ENCODE assay signal across 16 mouse cellular contexts in the genomic region with DNA sequence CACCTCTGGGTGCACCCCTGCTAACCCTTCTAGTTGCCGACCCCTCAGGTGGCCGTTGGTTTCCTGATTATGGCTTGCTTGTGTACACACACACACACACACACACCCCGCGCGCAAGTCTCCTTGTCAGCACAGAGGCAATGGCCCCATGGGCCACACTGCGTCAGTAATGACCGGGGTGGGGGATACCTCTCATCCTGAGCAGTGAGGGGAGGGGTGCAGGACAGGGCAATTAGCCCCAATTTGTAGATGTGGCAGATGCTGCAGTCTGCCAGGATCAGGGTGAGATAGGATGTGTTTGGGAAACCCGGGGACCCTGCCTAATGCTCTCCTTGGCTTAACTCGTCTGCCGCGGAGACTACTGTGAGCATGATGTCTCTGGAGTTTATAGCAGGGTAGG. TPM values are rescaled to one million over a fixed set of nuclear protein-coding genes. Genes with fewer than 3 reads are reported as not detected.
DNase-seq lines count a peak whose midpoint lies in the region; ATAC-seq lines count a peak whose summit lies in the region.
"Had no signal": no experiment of that assay in that cellular context is flagged by ENCODE, and none has a peak within 500 bp of the region (broad histone marks: within the 10 kb centered on the region; RNA-seq: fewer than 3 reads in every experiment).

No protein-coding gene starts in this region.

- intact Hi-C loops in heart, postnatal 14 days (cut with DNase I) = no loop called here

- no peak overlapping the region for H3K4me3 ChIP-seq in heart, embryonic 11.5 days (ENCODE audit: low read depth, low read length)
- no peak overlapping the region for H3K4me3 ChIP-seq in limb, embryonic 13.5 days
- no peak overlapping the region for H3K4me3 ChIP-seq in limb, embryonic 10.5 days
- no peak overlapping the region for H3K4me3 ChIP-seq in neural tube, embryonic 11.5 days (ENCODE audit: low read depth, low read length)
- H3K4me3 ChIP-seq: forebrain, embryonic 10.5 days; megakaryocyte, embryonic 14.5 days had no signal

- 0 out of 2 replicates have a peak, but pooled peaks have one; percentile 16 for ATAC-seq in heart, embryonic 11.5 days (replicated peaks; ENCODE audit: insufficient number of reproducible peaks, low FRiP score, low TSS enrichment)
- ATAC-seq in limb, embryonic 13.5 days (ENCODE audit: low FRiP score, low read depth) = 0 out of 2 replicates have a peak, but pooled peaks have one; percentile 16
- ATAC-seq in neural tube, embryonic 11.5 days (ENCODE audit: insufficient read depth, low FRiP score, low TSS enrichment) = peak; percentile 21; the same call in 1 of the 2 replicates
- ATAC-seq: inflammation-experienced regulatory T-cells, adult 6 months; lung, postnatal 0 days had no signal

- DNase-seq in heart, postnatal 14 days = no peak
- DNase-seq in limb, embryonic 10.5 days (ENCODE audit: low spot score) = no peak
- DNase-seq in neural tube, embryonic 11.5 days (ENCODE audit: low spot score) = no peak
- DNase-seq in neural tube, embryonic 10.5 days (ENCODE audit: extremely low spot score, low spot score) = no peak
- DNase-seq in embryo, embryonic 9.5 days (ENCODE audit: extremely low spot score) = no peak
- DNase-seq: adrenal gland, adult 2 months; cerebellum, adult 11 months; kidney, postnatal 36 days; right cerebral cortex, postnatal 25 days had no signal

- H3K4me1 ChIP-seq in heart, embryonic 11.5 days (ENCODE audit: control insufficient read depth, insufficient read depth, low read length) = peaks cover 3% of the 10 kb centered on the region
- peaks cover 4% of the 10 kb centered on the region; the same call in 1 of the 2 replicates for H3K4me1 ChIP-seq in limb, embryonic 13.5 days
- H3K4me1 ChIP-seq in limb, embryonic 10.5 days = peaks cover 16% of the 10 kb centered on the region
- no peaks in the 10 kb centered on the region for H3K4me1 ChIP-seq in neural tube, embryonic 11.5 days (ENCODE audit: control insufficient read depth, insufficient read depth, low read length)

- H3K27me3 ChIP-seq in heart, embryonic 11.5 days (ENCODE audit: control insufficient read depth, insufficient read depth, low read length) = peaks cover 18% of the 10 kb centered on the region
- peaks cover 37% of the 10 kb centered on the region for H3K27me3 ChIP-seq in limb, embryonic 13.5 days
- H3K27me3 ChIP-seq in limb, embryonic 10.5 days (ENCODE audit: low read depth, poor library complexity, severe bottlenecking) = peaks cover 44% of the 10 kb centered on the region
- H3K27me3 ChIP-seq in neural tube, embryonic 11.5 days (ENCODE audit: control insufficient read depth, insufficient read depth, low read length) = peaks cover 13% of the 10 kb centered on the region

- H3K9me3 ChIP-seq in heart, embryonic 11.5 days (replicated peaks; ENCODE audit: control insufficient read depth, low read length) = no peaks in the 10 kb centered on the region
- no peaks in the 10 kb centered on the region for H3K9me3 ChIP-seq in limb, embryonic 13.5 days
- H3K9me3 ChIP-seq in limb, embryonic 10.5 days (replicated peaks) = no peaks in the 10 kb centered on the region
- H3K9me3 ChIP-seq in neural tube, embryonic 11.5 days (ENCODE audit: control insufficient read depth, low read length) = no peaks in the 10 kb centered on the region
- H3K9me3 ChIP-seq: forebrain, embryonic 10.5 days; megakaryocyte, embryonic 14.5 days had no signal

- peaks cover 32% of the 10 kb centered on the region for H3K36me3 ChIP-seq in heart, embryonic 11.5 days (ENCODE audit: control insufficient read depth, insufficient read depth, low read length)
- H3K36me3 ChIP-seq in limb, embryonic 13.5 days = peaks cover 48% of the 10 kb centered on the region
- H3K36me3 ChIP-seq in limb, embryonic 10.5 days = peaks cover 50% of the 10 kb centered on the region
- H3K36me3 ChIP-seq in neural tube, embryonic 11.5 days (ENCODE audit: control insufficient read depth, insufficient read depth, low read length) = peaks cover 18% of the 10 kb centered on the region

- H3K27ac ChIP-seq in heart, embryonic 11.5 days (ENCODE audit: low read depth, low read length) = no peak overlapping the region
- H3K27ac ChIP-seq in limb, embryonic 13.5 days = no peak overlapping the region
- H3K27ac ChIP-seq in limb, embryonic 10.5 days = no peak overlapping the region
- H3K27ac ChIP-seq in neural tube, embryonic 11.5 days (ENCODE audit: low read depth, low read length) = no peak overlapping the region
- H3K27ac ChIP-seq: forebrain, embryonic 10.5 days had no signal

- no peak overlapping the region for H3K4me2 ChIP-seq in heart, embryonic 11.5 days
- no peak overlapping the region for H3K4me2 ChIP-seq in limb, embryonic 13.5 days (replicated peaks)
- no peak overlapping the region for H3K4me2 ChIP-seq in neural tube, embryonic 11.5 days (ENCODE audit: low read depth)

- no peak overlapping the region for H3K9ac ChIP-seq in heart, embryonic 11.5 days (ENCODE audit: low read depth, low read length)
- H3K9ac ChIP-seq in limb, embryonic 13.5 days = peak overlapping the region; percentile 8; the same call in 1 of the 2 replicates
- H3K9ac ChIP-seq in neural tube, embryonic 11.5 days (ENCODE audit: low read length) = no peak overlapping the region

- 48% methylated on average over 11 of the region's 11 CpGs for WGBS in heart, embryonic 11.5 days (ENCODE audit: insufficient replicate concordance)
- WGBS in limb, embryonic 13.5 days = 50% methylated on average over 11 of the region's 11 CpGs
- WGBS in limb, embryonic 10.5 days = 55% methylated on average over 11 of the region's 11 CpGs
- 67% methylated on average over 11 of the region's 11 CpGs for WGBS in neural tube, embryonic 11.5 days

RNA-seq across cellular contexts. Expression of gene Samd11, which starts 5.9 kb away (rescaled TPM):
- 4.3 TPM in 2 replicates for polyA plus RNA-seq in heart, embryonic 11.5 days (2014; fragmentation: Nextera tagmentation; extraction: Ambion mirVana)
- total RNA-seq in heart, postnatal 14 days (2021) = under 1 TPM; 0.22 TPM
- 0.42 and 0.47 TPM in 2 replicates for polyA plus RNA-seq in limb, embryonic 13.5 days (2015; fragmentation: Nextera tagmentation; extraction: Ambion mirVana)
- polyA plus RNA-seq in limb, embryonic 10.5 days (2016; fragmentation: Nextera tagmentation; extraction: Ambion mirVana) = 0.59 and 1.1 TPM in 2 replicates
- 1.4 and 2.6 TPM in 2 replicates for polyA plus RNA-seq in neural tube, embryonic 11.5 days (2014; fragmentation: Nextera tagmentation; extraction: Ambion mirVana)
- total RNA-seq: gastrocnemius, adult 18-20 months had no signal

RNA-seq across cellular contexts. Expression of gene Noc2l, which starts 13.8 kb away (rescaled TPM):
- 47.8 and 50.4 TPM in 2 replicates for polyA plus RNA-seq in heart, embryonic 11.5 days (2014; fragmentation: Nextera tagmentation; extraction: Ambion mirVana)
- 10 to 100 TPM; 20.0 to 22.3 TPM for total RNA-seq in heart, postnatal 14 days (2021)
- 68.8 and 71.5 TPM in 2 replicates for polyA plus RNA-seq in limb, embryonic 13.5 days (2015; fragmentation: Nextera tagmentation; extraction: Ambion mirVana)
- polyA plus RNA-seq in limb, embryonic 10.5 days (2016; fragmentation: Nextera tagmentation; extraction: Ambion mirVana) = 103 and 141 TPM in 2 replicates
- polyA plus RNA-seq in neural tube, embryonic 11.5 days (2014; fragmentation: Nextera tagmentation; extraction: Ambion mirVana) = 75.3 and 77.4 TPM in 2 replicates

RNA-seq across cellular contexts. Expression of gene Plekhn1, which starts 14.9 kb away (rescaled TPM):
- 8.7 and 12.2 TPM in 2 replicates for polyA plus RNA-seq in heart, embryonic 11.5 days (2014; fragmentation: Nextera tagmentation; extraction: Ambion mirVana)
- 10 to 100 TPM in 1 of 2 experiments, 1 to 10 TPM in 1; 9.3 to 11.0 TPM for total RNA-seq in heart, postnatal 14 days (2021)
- polyA plus RNA-seq in limb, embryonic 13.5 days (2015; fragmentation: Nextera tagmentation; extraction: Ambion mirVana) = 24.6 and 24.9 TPM in 2 replicates
- polyA plus RNA-seq in limb, embryonic 10.5 days (2016; fragmentation: Nextera tagmentation; extraction: Ambion mirVana) = 24.2 and 25.2 TPM in 2 replicates
- 20.4 and 21.6 TPM in 2 replicates for polyA plus RNA-seq in neural tube, embryonic 11.5 days (2014; fragmentation: Nextera tagmentation; extraction: Ambion mirVana)

RNA-seq across cellular contexts. Expression of gene Perm1, which starts 33.9 kb away (rescaled TPM):
- 0.58 and 0.72 TPM in 2 replicates for polyA plus RNA-seq in heart, embryonic 11.5 days (2014; fragmentation: Nextera tagmentation; extraction: Ambion mirVana)
- total RNA-seq in heart, postnatal 14 days (2021) = 100 to 1,000 TPM; 178 to 193 TPM
- 0.59 and 0.66 TPM in 2 replicates for polyA plus RNA-seq in limb, embryonic 13.5 days (2015; fragmentation: Nextera tagmentation; extraction: Ambion mirVana)
- polyA plus RNA-seq in limb, embryonic 10.5 days (2016; fragmentation: Nextera tagmentation; extraction: Ambion mirVana) = 0.18 and 0.29 TPM in 2 replicates
- 0.57 and 0.85 TPM in 2 replicates for polyA plus RNA-seq in neural tube, embryonic 11.5 days (2014; fragmentation: Nextera tagmentation; extraction: Ambion mirVana)

RNA-seq across cellular contexts. Expression of gene AW011738, which starts 46.5 kb away (rescaled TPM):
- polyA plus RNA-seq in heart, embryonic 11.5 days (2014; fragmentation: Nextera tagmentation; extraction: Ambion mirVana) = 0.70 and 1.0 TPM in 2 replicates
- total RNA-seq in heart, postnatal 14 days (2021) = 1 to 10 TPM; 5.5 to 6.3 TPM
- polyA plus RNA-seq in limb, embryonic 13.5 days (2015; fragmentation: Nextera tagmentation; extraction: Ambion mirVana) = 2.0 and 2.3 TPM in 2 replicates
- 1.1 and 1.2 TPM in 2 replicates for polyA plus RNA-seq in limb, embryonic 10.5 days (2016; fragmentation: Nextera tagmentation; extraction: Ambion mirVana)
- 1.5 and 1.8 TPM in 2 replicates for polyA plus RNA-seq in neural tube, embryonic 11.5 days (2014; fragmentation: Nextera tagmentation; extraction: Ambion mirVana)
